Mouse (Mus musculus): ENCODE measurements around the gene Abcb10. TPM values are rescaled to one million over a fixed set of nuclear protein-coding genes. Genes with fewer than 3 reads are reported as not detected.
"Not testable (repeated sequence)": the region's sequence is repeated elsewhere in the genome, so short reads cannot be mapped to it uniquely, and the experiment has no call there.

Gene Abcb10
- total RNA-seq, 4 experiments from 2014 or later, result 12.0 to 23.2 (median 16.6) TPM

GRCm38 (mm10) chr8:123980239-123980638, 2.7 kb downstream of the Abcb10 start:
- DNase-seq, result no peak

- no peak for DNase-seq
Measured at GRCm38 (mm10) chr8:123978926-123979325, 4.0 kb downstream of the Abcb10 start.

GRCm38 (mm10) chr8:123978166-123978838, 4.6 kb downstream of the Abcb10 start:
- DNase-seq, result no peak

- DNase-seq, result no peak
Measured at GRCm38 (mm10) chr8:123977499-123977898, 5.4 kb downstream of the Abcb10 start.

- DNase-seq, result no peak
Measured at GRCm38 (mm10) chr8:123973495-123973894, 9.4 kb downstream of the Abcb10 start.

GRCm38 (mm10) chr8:123966896-123967295, 16.0 kb downstream of the Abcb10 start:
- DNase-seq, result no peak

- DNase-seq, result no peak
Measured at GRCm38 (mm10) chr8:123961371-123961770, 21.6 kb downstream of the Abcb10 start.

- not testable (repeated sequence) for DNase-seq
Measured at GRCm38 (mm10) chr8:123960556-123960955, 22.4 kb downstream of the Abcb10 start.

GRCm38 (mm10) chr8:123960056-123960455, 22.9 kb downstream of the Abcb10 start:
- peak; percentile 43 for DNase-seq

GRCm38 (mm10) chr8:123959473-123959872, 23.4 kb downstream of the Abcb10 start:
- no peak for DNase-seq

- no peak for DNase-seq
Measured at GRCm38 (mm10) chr8:123958130-123958529, 24.8 kb downstream of the Abcb10 start.

- DNase-seq, result no peak
Measured at GRCm38 (mm10) chr8:123954246-123954645, 28.7 kb downstream of the Abcb10 start.

GRCm38 (mm10) chr8:123953686-123954085, 29.2 kb downstream of the Abcb10 start:
- no peak for DNase-seq

GRCm38 (mm10) chr8:123950077-123950802, 32.7 kb downstream of the Abcb10 start:
- DNase-seq, result peak; percentile 21

- no peak for DNase-seq
Measured at GRCm38 (mm10) chr8:123949686-123949986, 33.3 kb downstream of the Abcb10 start.

- peak; percentile 98 for DNase-seq
Measured at GRCm38 (mm10) chr8:123948942-123949685, 33.8 kb downstream of the Abcb10 start, which contains the start of gene Nup133. TSS of gene Nup133 (minus strand) at chr8:123949265.

GRCm38 (mm10) chr8:123929026-123929425, 53.9 kb downstream of the Abcb10 start:
- DNase-seq, result no peak

- DNase-seq, result no peak
Measured at GRCm38 (mm10) chr8:123925671-123926070, 57.3 kb downstream of the Abcb10 start.

GRCm38 (mm10) chr8:123924719-123925118, 58.2 kb downstream of the Abcb10 start:
- peak; percentile 75 for DNase-seq

- DNase-seq, result no peak
Measured at GRCm38 (mm10) chr8:123914635-123915034, 68.3 kb downstream of the Abcb10 start.

GRCm38 (mm10) chr8:123912265-123912664, 70.7 kb downstream of the Abcb10 start:
- DNase-seq, result no peak

GRCm38 (mm10) chr8:123907604-123908003, 75.3 kb downstream of the Abcb10 start:
- no peak for DNase-seq

- peak; percentile 38 for DNase-seq
Measured at GRCm38 (mm10) chr8:123902653-123903052, 80.3 kb downstream of the Abcb10 start.

Measured in adrenal gland, adult 8-10 months (tissue).